Mouse (Mus musculus): ENCODE results near the gene Hbb-y.
"Not testable (repeated sequence)": the region's sequence is repeated elsewhere in the genome, so short reads cannot be mapped to it uniquely, and the experiment has no call there.

Gene Hbb-y

DNA sequence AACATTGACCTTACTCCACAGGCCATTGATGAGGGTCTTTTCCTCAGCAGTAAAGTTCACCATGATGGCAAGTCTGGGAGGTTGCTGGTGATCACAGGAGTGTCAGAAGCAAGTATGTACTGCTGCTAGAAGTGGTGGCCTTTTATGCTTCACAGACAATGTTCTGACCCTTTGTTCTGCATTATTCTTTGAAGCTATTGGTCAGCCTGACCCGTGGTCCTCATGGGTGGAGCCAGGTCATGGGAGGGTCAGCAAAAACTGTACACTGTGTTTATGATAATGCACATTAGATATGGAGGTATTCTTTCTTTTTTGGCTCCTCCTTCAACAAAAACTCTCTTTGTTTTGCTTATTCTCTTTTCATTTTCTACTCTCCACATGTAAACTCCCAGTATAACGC lies at the start of gene Hbb-y:
Gene Hbb-y (minus strand): TSS at position 127 of the 400 bp plus-strand sequence.
- DNase-seq: no peak

DNA sequence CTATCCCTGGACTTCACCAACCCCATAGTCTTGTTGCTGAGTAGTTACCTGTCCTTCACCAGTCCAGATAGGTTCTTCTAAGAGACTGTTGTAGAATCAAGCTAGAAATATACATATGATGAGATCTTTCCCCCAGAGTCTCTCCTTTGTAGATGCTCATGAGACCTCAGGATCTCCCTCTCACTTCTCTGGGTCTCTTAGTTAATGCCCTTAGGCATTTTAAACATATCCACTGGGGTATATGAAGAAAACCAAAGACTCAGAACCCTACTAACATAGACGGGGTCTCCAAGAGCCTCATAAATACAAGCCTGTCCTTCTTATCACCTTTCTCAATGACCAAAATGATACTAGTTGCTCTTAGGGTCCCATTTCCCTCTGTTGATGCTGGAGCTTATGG lies 41.4 kb upstream of the Hbb-y start, which contains the start of gene Olfr64:
Gene Olfr64 (minus strand): TSS at position 101 of the 400 bp plus-strand sequence.
- DNase-seq: no peak

DNA sequence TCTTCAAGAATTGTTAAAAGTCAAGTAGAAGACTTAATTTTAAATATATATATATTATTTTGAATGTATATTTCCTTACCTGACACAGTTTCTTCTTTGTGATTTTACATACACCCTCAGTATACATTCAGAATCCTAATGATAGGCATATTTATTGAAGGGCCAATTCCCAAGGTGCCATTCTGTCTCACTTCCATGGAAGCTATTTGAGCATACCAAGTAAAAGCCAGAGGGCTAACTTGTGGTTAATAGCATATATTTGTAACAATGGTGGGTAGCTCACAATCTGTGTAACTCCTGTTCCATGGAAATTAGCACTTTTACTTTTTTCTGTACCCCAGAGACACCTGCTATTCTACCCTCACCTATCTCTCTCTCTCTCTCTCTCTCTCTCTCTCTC lies 33.1 kb upstream of the Hbb-y start, which contains the start of gene Olfr66:
Gene Olfr66 (minus strand): TSS at position 101 of the 400 bp plus-strand sequence.
- DNase-seq: no peak

DNA sequence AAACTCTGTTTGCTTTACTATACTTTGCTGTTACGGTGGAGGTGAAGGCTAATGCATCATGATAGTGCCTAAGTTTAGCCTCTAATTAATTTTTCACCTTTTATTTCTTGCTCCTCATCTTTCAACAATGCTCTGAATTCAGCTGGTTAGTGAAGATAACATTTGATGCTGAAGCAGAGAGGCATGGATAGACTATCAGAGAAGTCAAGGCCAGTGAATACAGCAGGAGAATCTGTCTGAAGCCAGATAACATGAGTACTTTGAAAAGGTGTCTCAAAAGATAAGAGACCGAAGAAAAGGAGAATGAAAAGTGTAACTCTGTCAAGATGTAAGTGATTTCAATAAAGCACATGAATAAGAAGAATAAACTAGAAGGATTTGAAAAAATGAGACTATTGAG lies 24.1 kb upstream of the Hbb-y start:
- no peak for DNase-seq

DNA sequence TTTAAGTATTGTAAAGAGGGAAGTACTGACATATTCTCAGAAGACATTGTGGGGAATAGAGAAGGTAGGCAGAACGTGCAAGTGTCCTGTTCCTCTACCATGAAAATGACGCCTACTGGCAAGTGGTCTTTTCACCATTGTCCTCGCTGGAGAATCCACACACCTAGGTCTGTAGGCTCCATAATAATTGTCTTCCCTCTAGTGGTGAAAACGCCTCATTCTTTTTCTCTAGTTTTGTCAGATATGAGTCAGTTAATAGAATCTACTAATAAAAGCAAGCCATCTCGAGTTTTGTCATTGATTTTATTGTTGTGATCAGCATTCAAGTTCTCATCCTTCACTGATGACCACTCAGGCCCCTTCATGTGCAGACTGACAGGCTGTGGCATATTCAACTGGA lies 21.4 kb upstream of the Hbb-y start:
- no peak for DNase-seq

DNA sequence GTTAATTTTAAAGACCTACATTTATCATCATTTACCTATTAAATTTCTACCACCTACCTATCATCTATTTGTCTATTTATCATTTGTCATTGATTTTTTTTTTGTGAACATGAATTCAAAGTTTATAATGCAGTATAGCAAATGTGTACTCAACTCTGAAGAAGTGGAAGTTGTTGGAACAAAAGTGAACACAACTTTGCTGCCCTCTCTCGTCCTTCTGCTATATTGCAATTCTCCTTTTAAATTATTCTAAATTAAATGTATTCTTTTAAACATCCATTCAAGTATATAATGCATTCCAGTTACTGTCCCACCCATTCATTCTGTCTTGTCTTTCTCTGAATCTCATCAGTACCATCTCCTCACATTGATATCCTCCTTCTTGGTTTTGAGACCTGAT lies 20.0 kb upstream of the Hbb-y start:
- no peak for DNase-seq

DNA sequence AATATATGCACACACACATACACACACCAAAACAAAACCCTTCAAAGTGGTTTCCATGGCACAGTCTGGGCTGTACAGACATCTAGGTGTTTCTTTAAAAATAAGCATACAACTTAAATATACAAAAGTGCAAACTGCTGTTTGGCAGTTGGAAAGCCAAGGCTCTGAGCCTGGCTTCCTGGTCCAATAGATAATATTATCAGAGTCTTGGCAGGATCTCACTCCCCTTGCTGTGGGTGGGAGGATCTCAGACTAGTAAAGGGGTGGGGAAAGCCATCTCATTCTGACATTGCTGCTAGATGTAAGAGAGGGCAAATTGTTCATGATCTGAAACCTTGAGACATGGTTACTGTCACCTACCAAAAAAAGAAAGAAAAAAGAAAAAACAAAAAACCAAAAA lies 17.7 kb upstream of the Hbb-y start:
- no peak for DNase-seq

DNA sequence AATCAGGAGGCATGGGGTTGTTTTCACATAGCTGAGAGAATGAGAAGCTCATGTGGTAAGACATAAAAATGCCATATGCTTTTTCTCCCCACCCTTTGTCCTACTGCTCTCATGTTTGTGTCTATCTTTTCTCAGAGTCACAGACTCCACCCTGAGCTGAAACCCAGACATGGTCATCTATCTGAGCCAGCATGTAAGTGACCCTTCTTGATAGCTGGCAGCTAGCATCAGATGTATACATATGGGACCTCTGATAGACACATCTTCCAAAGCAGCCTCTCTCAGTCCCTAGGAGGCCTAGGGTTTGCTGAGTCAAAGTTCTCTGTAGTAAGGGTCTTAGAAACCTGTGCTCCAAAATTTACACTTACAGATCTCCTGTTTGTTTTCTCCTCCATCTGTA lies 12.7 kb upstream of the Hbb-y start:
- DNase-seq: no peak

DNA sequence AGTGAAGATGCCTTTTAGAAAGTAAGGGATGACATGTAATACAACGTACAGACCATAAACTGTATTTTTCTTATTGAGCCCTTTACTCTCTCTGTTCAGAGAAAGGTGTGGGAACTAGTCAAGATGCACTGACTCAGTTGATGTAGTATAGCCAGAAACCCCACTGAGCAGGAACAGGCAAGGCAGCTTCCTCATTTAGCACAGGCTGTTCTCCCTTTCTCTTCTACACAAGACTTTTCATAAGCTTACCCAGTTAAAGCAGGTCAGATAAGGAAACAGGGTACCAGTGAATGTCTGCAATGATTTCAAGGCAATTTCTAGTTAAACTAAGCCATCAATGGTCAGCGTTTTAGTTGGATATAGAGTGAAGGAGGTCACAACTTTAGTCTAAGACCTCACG lies 8.5 kb upstream of the Hbb-y start:
- DNase-seq: no peak

DNA sequence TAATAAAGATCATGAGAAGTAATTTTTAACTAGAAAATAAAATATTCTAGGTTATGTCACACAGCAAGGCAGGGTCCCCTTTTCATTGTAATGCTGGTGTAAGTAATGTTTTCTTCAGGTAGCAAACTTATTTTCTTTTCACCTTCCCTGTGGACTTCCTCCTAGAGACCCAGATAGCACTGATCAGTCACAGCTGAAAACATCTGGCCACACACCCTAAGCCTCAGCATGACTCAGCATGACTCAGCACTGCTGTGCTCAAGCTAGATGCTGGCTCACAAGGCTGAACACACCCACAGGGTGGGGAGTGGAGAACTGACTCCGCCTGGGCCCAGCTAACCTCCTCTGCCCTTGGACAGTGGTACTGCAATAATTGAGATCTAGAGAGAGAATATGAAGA lies 7.8 kb upstream of the Hbb-y start:
- peak; percentile 1 for DNase-seq

DNA sequence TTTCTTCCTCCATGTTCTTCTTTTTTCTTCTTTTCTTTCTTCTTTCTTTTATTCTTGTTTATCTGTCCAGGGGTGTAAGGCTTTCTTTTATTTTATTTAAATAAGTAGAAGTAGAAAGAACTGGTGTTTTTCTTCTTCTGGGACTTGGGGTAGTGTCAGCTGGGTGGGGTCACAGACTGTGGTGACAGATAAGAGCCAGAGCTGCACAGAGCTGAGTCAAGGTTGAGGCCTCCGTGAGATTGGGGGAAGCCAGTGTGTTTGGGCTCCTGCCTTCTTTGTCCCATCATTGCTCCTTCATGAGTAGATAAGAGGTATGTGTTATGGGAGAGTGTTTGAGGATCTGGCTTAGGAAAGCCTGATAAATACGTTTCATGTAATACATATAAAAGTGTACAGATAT lies 6.1 kb upstream of the Hbb-y start:
- no peak for DNase-seq

DNA sequence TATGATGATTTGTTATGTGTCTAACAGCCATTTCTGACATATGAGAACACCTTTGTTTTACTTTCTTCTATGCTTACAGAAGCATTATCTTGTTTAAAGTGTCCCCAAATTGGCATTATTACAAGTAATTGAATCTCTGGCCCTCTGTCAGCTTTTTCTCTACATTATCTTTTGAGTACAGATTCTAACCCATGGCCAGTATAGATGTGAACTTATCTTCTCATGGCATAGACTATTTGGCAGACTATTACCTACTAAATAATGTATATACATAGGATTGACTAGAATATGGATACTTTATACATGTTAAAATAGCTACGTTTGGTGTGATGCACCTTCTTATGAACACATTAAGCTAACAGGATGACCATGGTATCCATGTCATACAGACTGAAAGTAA lies 1.7 kb upstream of the Hbb-y start:
- no peak for DNase-seq

DNA sequence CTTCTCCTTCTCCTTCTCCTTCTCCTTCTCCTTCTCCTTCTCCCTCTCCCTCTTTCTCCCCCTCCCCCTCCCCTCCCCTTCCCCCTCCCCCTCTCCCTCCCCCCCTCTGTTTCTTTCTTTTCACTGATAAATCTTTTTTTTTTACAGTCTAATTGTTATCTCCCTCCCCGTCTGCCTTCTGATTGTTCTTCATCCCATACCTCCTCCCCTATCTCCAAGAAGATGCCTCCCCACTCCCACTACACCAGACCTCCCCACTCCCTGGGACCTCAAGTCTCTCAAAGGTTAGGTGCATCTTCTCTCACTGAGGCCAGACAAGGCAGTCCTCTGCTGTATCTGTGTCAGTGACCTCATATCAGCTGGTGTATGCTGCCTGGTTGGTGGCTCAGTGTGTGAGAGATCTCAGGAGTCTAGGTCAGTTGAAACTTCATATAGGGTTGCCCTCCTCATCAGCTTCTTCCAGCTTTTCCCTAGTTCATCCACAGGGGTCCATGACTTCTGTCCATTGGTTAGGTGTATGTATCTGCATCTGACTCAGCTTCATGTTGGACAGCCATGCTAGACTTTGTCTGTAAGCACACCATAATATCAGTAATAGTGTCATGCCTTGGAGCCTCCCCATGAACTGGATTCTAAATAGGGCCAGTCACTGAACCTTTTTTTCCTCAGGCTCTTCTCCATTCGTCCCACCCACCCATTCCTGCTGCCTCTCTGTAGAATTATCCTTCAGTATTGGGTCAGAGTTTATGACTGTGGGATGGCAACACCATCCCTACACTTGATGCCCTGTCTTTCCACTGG lies 8.3 kb downstream of the Hbb-y start:
- no peak for DNase-seq

DNA sequence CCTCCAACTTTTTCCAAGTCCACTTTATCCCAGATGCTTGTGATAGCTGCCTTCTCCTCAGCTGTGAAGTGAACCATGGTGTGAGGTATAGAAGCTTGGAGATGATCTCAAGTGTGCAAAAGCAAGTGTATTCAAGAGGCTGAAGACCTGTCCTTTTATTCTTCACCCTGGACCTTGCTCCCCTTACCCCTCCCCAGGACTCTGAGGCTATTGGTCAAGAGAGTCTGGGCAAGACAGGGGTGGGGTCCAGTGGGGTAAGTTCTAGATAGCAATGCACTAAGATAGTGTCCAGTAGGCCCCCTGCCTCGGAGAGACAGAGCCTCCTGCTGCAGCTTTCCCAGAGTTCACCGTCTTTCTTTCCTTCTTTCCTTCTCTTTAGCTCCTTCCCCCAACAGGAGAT lies 10.0 kb downstream of the Hbb-y start, which contains the start of gene Hbb-bh1:
Gene Hbb-bh1 (minus strand): TSS at position 131 of the 400 bp plus-strand sequence.
- no peak for DNase-seq

DNA sequence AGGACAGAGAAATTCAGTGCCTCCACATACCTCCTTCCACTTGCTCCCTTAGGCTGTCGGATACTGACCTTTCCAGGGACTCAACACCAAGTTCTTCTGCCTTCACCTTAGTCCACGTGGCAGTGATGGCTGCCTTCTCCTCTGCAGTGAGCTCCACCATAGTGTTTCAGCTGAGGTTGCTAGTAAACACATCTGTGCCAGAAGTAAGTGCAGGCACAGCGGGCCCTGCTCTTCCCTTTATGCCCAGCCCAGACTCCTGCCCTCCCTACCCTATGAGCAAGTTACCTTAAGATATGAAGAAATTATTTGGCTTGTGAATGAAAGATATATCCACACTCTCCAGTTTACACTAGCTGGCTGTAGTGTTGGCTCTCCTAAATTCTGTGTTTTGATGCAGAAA lies 12.7 kb downstream of the Hbb-y start, which contains the start of gene Hbb-bh2:
Gene Hbb-bh2 (minus strand): TSS at position 253 of the 400 bp plus-strand sequence.
- no peak for DNase-seq

DNA sequence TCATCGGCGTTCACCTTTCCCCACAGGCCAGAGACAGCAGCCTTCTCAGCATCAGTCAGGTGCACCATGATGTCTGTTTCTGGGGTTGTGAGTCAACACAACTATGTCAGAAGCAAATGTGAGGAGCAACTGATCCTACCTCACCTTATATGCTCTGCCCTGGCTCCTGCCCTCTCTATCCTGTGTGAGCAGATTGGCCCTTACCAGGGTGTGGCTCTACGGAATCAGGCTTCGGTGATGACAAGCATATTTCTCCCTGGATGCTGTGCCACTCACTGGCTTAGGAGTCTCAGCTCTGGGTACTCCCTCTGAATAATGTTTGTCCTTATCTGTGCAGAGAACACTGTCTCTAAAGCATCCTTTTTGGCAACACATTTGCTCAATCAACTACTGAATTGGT lies 25.2 kb downstream of the Hbb-y start, which contains the start of gene Hbb-bs:
Gene Hbb-bs (minus strand): TSS at position 289 of the 400 bp plus-strand sequence.
- DNase-seq: no peak

DNA sequence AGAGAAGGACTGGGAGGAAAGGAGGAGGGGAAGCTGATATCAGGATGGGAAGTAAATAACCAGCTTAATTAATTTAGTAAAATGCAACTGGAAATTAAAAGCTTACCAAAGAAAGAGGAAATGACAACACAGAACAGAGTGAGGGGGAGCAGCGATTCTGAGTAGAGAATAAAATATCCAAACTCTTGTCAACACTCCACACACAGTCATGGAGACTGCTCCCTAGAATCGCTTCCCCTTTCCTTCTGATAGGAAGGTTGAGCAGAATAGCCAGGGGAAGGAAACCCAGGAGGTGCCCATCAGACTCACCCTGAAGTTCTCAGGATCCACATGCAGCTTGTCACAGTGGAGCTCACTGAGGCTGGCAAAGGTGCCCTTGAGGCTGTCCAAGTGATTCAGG lies 25.9 kb downstream of the Hbb-y start:
- not testable (repeated sequence) for DNase-seq

DNA sequence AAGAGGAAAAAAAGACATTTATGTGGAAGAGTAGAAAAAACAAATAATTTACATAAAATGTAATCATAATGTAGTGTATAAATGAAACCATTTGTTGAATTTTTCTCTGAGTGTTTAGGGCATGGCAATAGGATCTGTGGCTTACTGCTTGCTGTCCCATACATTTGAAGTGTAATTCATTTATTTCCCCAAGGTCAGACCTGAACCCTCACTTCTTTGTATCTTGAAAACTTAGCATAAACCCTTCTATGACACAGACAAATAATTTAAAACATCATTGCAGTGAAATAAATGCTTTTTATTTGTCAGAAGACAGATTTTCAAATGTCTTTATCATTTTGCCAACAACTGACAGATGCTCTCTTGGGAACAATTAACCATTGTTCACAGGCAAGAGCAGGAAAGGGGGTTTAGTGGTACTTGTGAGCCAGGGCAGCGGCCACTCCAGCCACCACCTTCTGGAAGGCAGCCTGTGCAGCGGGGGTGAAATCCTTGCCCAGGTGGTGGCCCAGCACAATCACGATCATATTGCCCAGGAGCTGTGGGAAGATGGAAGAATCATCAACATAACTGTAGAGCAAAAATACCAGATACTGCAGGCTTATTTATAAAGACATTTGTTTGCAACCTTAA lies 26.6 kb downstream of the Hbb-y start:
- no peak for DNase-seq

DNA sequence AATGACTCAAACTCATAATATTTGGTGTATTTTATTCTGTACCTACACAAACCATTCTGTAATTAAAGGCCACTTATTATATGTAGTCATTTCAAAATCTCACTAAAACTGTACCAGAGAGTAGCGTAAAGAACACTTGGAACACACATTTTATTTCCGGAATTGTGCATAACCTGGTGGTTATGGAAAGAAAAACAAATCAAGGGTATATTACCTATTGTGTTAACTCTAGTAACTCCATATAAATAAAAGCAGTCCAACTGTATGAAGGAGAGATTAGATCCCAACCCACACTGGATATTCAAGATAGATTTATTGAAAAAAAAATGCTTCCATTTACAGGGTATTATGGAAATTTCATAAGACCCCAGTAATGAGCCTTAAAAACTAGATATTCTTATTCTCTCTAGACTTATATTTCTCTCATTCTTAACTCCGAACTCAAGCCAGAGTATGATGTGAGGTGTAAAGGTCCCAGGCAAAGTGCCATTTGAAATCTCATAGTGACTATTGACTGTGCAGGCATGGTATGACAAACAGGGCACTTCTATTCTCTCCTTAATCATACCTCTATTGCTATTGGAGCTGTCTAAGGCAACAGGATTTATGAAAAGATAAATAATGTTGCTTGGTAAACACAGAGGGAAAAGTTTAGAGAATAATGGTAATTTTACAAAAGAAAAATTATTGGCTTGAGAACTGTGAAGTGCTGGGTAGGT lies 27.3 kb downstream of the Hbb-y start:
- no peak for DNase-seq

DNA sequence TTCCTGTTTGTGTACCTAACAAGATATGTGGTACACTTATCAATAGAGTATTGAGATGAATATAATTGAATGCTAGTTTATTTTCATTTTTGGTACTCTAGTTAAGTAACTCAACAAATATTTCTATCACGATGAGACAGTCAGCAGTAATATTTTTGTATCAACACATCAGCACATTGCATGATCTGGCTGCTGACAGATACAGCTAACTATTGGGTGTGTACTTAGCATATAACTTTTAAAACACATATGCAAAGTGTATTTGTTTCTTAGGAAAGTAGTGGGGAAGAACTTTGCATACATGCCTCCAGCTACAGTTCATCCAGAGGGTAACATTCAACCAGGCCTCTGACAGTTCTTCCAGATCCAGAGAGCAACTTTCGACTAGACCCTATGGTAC lies 28.4 kb downstream of the Hbb-y start:
- no peak for DNase-seq

DNA sequence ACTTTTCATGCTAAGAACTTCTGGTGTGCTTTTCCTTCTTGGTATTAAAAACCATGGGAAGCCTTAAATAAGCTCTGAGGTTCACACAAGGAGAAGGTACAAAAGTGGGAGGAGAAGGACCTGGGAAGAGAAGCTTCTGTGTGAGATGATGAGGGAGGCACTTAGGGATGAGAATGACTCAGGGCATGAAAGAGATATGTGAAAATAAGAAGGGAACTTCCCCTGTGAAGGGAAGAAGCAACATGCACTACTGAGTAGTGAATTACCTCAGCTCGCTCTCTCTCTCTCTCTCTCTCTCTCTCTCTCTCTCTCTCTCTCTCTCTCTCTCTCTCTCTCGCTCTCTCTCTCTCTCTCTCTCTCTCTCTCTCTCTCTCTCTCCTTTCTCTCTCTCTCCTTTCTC lies 37.9 kb downstream of the Hbb-y start:
- DNase-seq: not testable (repeated sequence)

DNA sequence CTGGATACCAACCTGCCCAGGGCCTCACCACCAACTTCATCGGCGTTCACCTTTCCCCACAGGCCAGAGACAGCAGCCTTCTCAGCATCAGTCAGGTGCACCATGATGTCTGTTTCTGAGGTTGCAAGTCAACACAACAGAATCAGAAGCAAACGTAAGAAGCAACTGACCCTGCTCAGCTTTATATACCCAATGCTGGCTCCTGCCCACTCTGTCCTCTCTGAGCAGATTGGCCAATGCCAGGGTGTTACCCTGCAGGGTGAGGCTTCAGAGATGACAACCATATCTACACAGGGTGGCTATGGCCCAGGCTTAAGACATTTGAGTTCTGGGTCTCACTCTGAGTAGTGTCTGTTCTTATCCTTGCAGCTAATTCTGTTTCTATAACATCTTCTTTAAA lies 39.2 kb downstream of the Hbb-y start, which contains the start of gene Hbb-bt:
Gene Hbb-bt (minus strand): TSS at position 231 of the 400 bp plus-strand sequence.
- no peak for DNase-seq

DNA sequence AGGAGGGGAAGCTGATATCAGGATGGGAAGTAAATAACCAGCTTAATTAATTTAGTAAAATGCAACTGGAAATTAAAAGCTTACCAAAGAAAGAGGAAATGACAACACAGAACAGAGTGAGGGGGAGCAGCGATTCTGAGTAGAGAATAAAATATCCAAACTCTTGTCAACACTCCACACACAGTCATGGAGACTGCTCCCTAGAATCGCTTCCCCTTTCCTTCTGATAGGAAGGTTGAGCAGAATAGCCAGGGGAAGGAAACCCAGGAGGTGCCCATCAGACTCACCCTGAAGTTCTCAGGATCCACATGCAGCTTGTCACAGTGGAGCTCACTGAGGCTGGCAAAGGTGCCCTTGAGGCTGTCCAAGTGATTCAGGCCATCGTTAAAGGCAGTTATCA lies 39.9 kb downstream of the Hbb-y start:
- not testable (repeated sequence) for DNase-seq

Measured in lung, postnatal 10 days (tissue).